Mouse (Mus musculus) liver, adult 2 months (tissue): ENCODE data around the gene Plau.

Experiments used
- CTCF ChIP-seq: fragments of 200-500 bp; IDR thresholded peaks from 2 replicates; pipeline ENCODE4 v1.5.1; 2011; ENCODE audit warnings: low read depth, low read length, control low read depth
- POLR2A ChIP-seq: fragments of 200-500 bp; IDR thresholded peaks from 2 replicates; pipeline ENCODE4 v1.6.1; 2011; ENCODE audit warnings: low read length, control low read depth; ENCODE audit not compliant: insufficient read depth; ENCODE audit errors: extremely low read depth

GRCm38 (mm10) chr14:20815448-20815847, 21.0 kb upstream of the Plau start:
- TF ChIP-seq CTCF (no peak), POLR2A (no peak)
